Mouse (Mus musculus) brain, embryonic 14.5 days (tissue): ENCODE measurements at regions not wholly inside any gene's neighbourhood (a gene's known extent, or its start where the extent isn't known, plus 50 kb on each side); places are given as distances from the start of the nearest gene placed in this dataset.

Source experiments
- CTCF ChIP-seq: fragments of 200-500 bp; IDR thresholded peaks from 2 replicates; pipeline ENCODE4 v1.5.1; 2012; ENCODE audit warnings: inconsistent platforms, mild to moderate bottlenecking, moderate library complexity, borderline replicate concordance; ENCODE audit not compliant: insufficient read depth, insufficient read length; ENCODE audit errors: extremely low read depth
- POLR2A ChIP-seq: fragments of 200-500 bp; IDR thresholded peaks from 2 replicates; pipeline ENCODE4 v1.6.1; 2012; ENCODE audit warnings: mild to moderate bottlenecking, inconsistent platforms, borderline replicate concordance; ENCODE audit not compliant: poor library complexity, insufficient read depth, insufficient read length, severe bottlenecking; ENCODE audit errors: extremely low read depth

GRCm38 (mm10) chr6:17408094-17408493 is 55.5 kb upstream of the Met start:
- TF ChIP-seq CTCF (no peak), POLR2A (no peak)
